Mouse (Mus musculus) CH12.LX (cell line): ENCODE measurements around the gene Selenof.

Source experiments
- CTCF ChIP-seq, 2 experiments: IDR thresholded peaks in 1 of 2; conservative IDR thresholded peaks in 1 of 2; 2 replicates each; pipeline ENCODE4 v1.5.1; 2011 to 2012; ENCODE audit warnings: low read depth in 2 of 2, low read length in 2 of 2, improper control_type of control experiment in 1 of 2, inconsistent platforms in 1 of 2, mild to moderate bottlenecking in 1 of 2, moderate library complexity in 1 of 2
- E2F4 ChIP-seq: IDR thresholded peaks from 2 replicates; pipeline ENCODE4 v1.6.1; 2011; ENCODE audit warnings: low read depth, low read length, improper control_type of control experiment; ENCODE audit not compliant: insufficient replicate concordance
- HCFC1 ChIP-seq: IDR thresholded peaks from 2 replicates; pipeline ENCODE4 v1.6.1; 2012; ENCODE audit warnings: low read depth, mild to moderate bottlenecking, inconsistent platforms, low read length, improper control_type of control experiment
- IRF4 ChIP-seq: IDR thresholded peaks from 2 replicates; pipeline ENCODE4 v1.6.1; 2014; ENCODE audit warnings: low read depth, mild to moderate bottlenecking, inconsistent platforms, low read length, improper control_type of control experiment
- MAFK ChIP-seq: IDR thresholded peaks from 2 replicates; pipeline ENCODE4 v1.6.1; 2011; ENCODE audit warnings: low read length, improper control_type of control experiment; ENCODE audit not compliant: insufficient replicate concordance
- MAX ChIP-seq: IDR thresholded peaks from 2 replicates; pipeline ENCODE4 v1.6.1; 2011; ENCODE audit warnings: low read length, improper control_type of control experiment
- MXI1 ChIP-seq: IDR thresholded peaks from 2 replicates; pipeline ENCODE4 v1.6.1; 2011; ENCODE audit warnings: mild to moderate bottlenecking, low read depth, low read length, improper control_type of control experiment
- NRF1 ChIP-seq: IDR thresholded peaks from 2 replicates; pipeline ENCODE4 v1.6.1; 2014; ENCODE audit warnings: low read depth, mild to moderate bottlenecking, inconsistent platforms, low read length, improper control_type of control experiment, moderate library complexity
- POLR2AphosphoS2 ChIP-seq: IDR thresholded peaks from 2 replicates; pipeline ENCODE4 v1.6.1; 2011; ENCODE audit warnings: low read depth, low read length, improper control_type of control experiment
- RAD21 ChIP-seq: IDR thresholded peaks from 2 replicates; pipeline ENCODE4 v1.6.1; 2011; ENCODE audit warnings: low read depth, mild to moderate bottlenecking, low read length, improper control_type of control experiment, moderate library complexity
- USF1 ChIP-seq: IDR thresholded peaks from 2 replicates; pipeline ENCODE4 v1.6.1; 2014; ENCODE audit warnings: low read depth, mild to moderate bottlenecking, inconsistent platforms, low read length, improper control_type of control experiment
- USF2 ChIP-seq: conservative IDR thresholded peaks from 2 replicates; pipeline ENCODE4 v1.6.1; 2011; ENCODE audit warnings: low read depth, low read length, improper control_type of control experiment
- ZNF384 ChIP-seq: IDR thresholded peaks from 2 replicates; pipeline ENCODE4 v1.6.1; 2012; ENCODE audit warnings: low read depth, low read length, improper control_type of control experiment, inconsistent platforms

DNA sequence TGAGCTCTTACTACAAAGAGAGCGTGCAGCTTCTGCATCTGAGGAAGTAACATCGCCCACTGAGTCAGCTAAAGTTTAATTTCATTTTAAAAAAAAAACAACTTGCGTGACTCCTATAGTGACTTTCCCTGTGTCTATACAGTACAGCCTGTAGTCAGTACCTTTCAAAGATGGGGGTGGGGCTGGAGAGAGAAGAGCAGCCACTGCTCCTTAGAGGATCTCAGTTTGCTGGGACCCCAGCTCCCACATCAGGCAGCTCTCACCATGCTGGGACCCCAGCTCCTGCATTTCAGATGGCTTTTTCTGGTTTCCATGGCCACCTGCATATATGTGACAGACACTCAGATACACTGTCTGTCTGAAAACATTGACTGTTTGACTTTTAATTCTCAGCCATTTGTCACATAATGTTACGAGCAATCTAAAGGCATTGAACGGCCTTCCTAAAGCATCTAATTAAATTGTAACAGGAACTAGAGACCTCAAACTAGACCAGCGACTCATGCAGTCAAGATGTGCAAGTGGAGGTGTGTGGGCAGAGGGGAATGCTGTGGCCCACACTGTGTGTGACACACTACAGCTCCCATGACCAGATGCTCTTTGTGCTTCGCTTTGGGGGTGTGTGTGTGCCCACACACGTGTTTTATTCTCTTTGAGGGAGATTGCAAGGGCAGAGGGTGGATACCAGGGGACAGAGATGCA, 19.2 kb downstream of the Selenof start:
- TF ChIP-seq CTCF (conservative IDR thresholded peaks at IDR 0.05 in 1 of 2, IDR thresholded peaks at IDR 0.05 in 1 of 2; ENCODE audit: low read depth in 2 of 2, low read length in 2 of 2) = no peak
- TF ChIP-seq MAFK = no peak
- TF ChIP-seq MXI1 = no peak
- TF ChIP-seq USF2 = no peak
- TF ChIP-seq E2F4 = no peak
- TF ChIP-seq IRF4 = no peak
- TF ChIP-seq NRF1 = no peak
- no peak for TF ChIP-seq USF1
- no peak for TF ChIP-seq ZNF384
- no peak for TF ChIP-seq POLR2AphosphoS2
- TF ChIP-seq HCFC1 = no peak
- TF ChIP-seq RAD21 = no peak
- TF ChIP-seq MAX = no peak
